Mouse (Mus musculus) cortical plate, adult 2 months (tissue): Measurements from ENCODE around the gene Eln.

Experiments
- CTCF ChIP-seq: fragments of 200-500 bp; IDR thresholded peaks from 2 replicates; pipeline ENCODE4 v1.5.1; 2011; ENCODE audit warnings: mild to moderate bottlenecking, control low read depth, low read length; ENCODE audit not compliant: insufficient read depth; ENCODE audit errors: extremely low read depth
- POLR2A ChIP-seq: fragments of 200-500 bp; IDR thresholded peaks from 2 replicates; pipeline ENCODE4 v1.6.1; 2011; ENCODE audit warnings: mild to moderate bottlenecking, low read length, control low read depth; ENCODE audit not compliant: insufficient read depth; ENCODE audit errors: extremely low read depth

- TF ChIP-seq CTCF (no peak), POLR2A (no peak)
Measured at GRCm38 (mm10) chr5:134669001-134669708, 78.0 kb downstream of the Eln start.
